Mouse (Mus musculus): ENCODE data around the gene Gm20905. TPM values are rescaled to one million over a fixed set of nuclear protein-coding genes. Genes with fewer than 3 reads are reported as not detected.

Gm20905 gene
- polyA plus RNA-seq (2012; rRNA removed) = not detected in 2 replicates

DNA sequence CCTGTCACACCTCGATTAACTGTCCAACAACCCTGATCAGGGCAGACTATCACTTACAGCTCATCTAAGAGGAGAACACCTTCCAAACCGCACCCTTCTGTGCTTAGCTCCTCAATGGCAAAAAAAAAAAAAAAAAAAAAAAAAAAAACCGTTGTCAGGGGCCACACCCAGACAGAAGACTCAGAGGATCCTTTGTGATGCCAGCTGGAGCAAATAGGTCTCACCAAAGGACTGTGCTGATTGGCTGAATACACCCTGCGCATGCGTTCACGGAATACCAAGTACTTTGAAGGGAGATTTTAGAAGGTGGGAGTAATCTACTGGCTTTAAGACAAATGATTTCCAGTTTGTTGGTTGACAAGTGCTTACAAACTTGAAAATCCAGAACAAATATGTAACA lies at the start of gene Gm20905:
TSS of gene Gm20905 (minus strand) at position 101 of the 400 bp plus-strand sequence.

